Mouse (Mus musculus) MEL (cell line): ENCODE results near the gene Ryr2. TPM values are rescaled to one million over a fixed set of nuclear protein-coding genes. Genes with fewer than 3 reads are reported as not detected.

Source experiments
- DNase-seq: peaks from one replicate; pipeline ENCODE4 v3.0.0; 2011; ENCODE audit warnings: low read depth, low spot score
- H3K27ac ChIP-seq: 2 replicates; pipeline ENCODE4 v1.5.1; 2012; ENCODE audit warnings: low read depth, mild to moderate bottlenecking, control low read depth, low read length, moderate library complexity; ENCODE audit not compliant: control insufficient read depth
- H3K27me3 ChIP-seq, 2 experiments: fragments of 150-350 bp in 1 of 2; sonication (generic) in 1 of 2; 2 replicates each; pipeline ENCODE4 v1.6.1; 2012; ENCODE audit warnings: low read length in 2 of 2, mild to moderate bottlenecking in 2 of 2, improper control_type of control experiment in 1 of 2, moderate library complexity in 1 of 2; ENCODE audit not compliant: insufficient read depth in 2 of 2, control insufficient read depth in 1 of 2
- H3K36me3 ChIP-seq, 2 experiments: 2 replicates each; pipeline ENCODE4 v1.6.1; 2012 to 2014; ENCODE audit warnings: low read length in 2 of 2, improper control_type of control experiment in 1 of 2, inconsistent platforms in 1 of 2, mild to moderate bottlenecking in 1 of 2; ENCODE audit not compliant: insufficient read depth in 2 of 2, control insufficient read depth in 1 of 2
- H3K4me1 ChIP-seq, 2 experiments: fragments of 150-350 bp in 1 of 2; sonication (generic) in 1 of 2; 2 replicates each; pipeline ENCODE4 v1.6.1; 2012; ENCODE audit warnings: low read length in 2 of 2, improper control_type of control experiment in 1 of 2, mild to moderate bottlenecking in 1 of 2; ENCODE audit not compliant: insufficient read depth in 2 of 2, control insufficient read depth in 1 of 2
- H3K4me3 ChIP-seq, 2 experiments: fragments of 150-350 bp in 1 of 2; sonication (generic) in 1 of 2; 2 replicates each; pipeline ENCODE4 v1.5.1; 2012; ENCODE audit warnings: low read depth in 2 of 2, low read length in 2 of 2, mild to moderate bottlenecking in 2 of 2, moderate library complexity in 2 of 2, control low read depth in 1 of 2, improper control_type of control experiment in 1 of 2; ENCODE audit not compliant: control insufficient read depth in 1 of 2, insufficient read depth in 1 of 2
- H3K79me2 ChIP-seq: 2 replicates; pipeline ENCODE4 v1.6.1; 2012; ENCODE audit warnings: mild to moderate bottlenecking, low read length, moderate library complexity; ENCODE audit not compliant: control insufficient read depth, poor library complexity, insufficient read depth
- H3K9ac ChIP-seq: 2 replicates; pipeline ENCODE4 v1.6.1; 2012; ENCODE audit warnings: low read depth, mild to moderate bottlenecking, control low read depth, low read length, moderate library complexity; ENCODE audit not compliant: control insufficient read depth, poor library complexity, severe bottlenecking
- H3K9me3 ChIP-seq: fragments of 150-350 bp; sonication (generic); replicated peaks from 2 replicates; pipeline ENCODE4 v1.6.1; 2012; ENCODE audit warnings: mild to moderate bottlenecking, low read length, improper control_type of control experiment, moderate library complexity; ENCODE audit not compliant: insufficient read depth
- BHLHE40 ChIP-seq: IDR thresholded peaks from 2 replicates; pipeline ENCODE4 v1.6.1; 2012; ENCODE audit warnings: low read depth, mild to moderate bottlenecking, inconsistent platforms, low read length, improper control_type of control experiment, borderline replicate concordance
- CHD2 ChIP-seq: IDR thresholded peaks from 2 replicates; pipeline ENCODE4 v1.6.1; 2011; ENCODE audit warnings: low read length, improper control_type of control experiment
- HCFC1 ChIP-seq: IDR thresholded peaks from 2 replicates; pipeline ENCODE4 v1.6.1; 2012; ENCODE audit warnings: low read depth, mild to moderate bottlenecking, inconsistent platforms, low read length, improper control_type of control experiment, moderate library complexity
- JUND ChIP-seq: IDR thresholded peaks from 2 replicates; pipeline ENCODE4 v1.6.1; 2011; ENCODE audit warnings: low read depth, mild to moderate bottlenecking, improper control_type of control experiment, low read length
- MAX ChIP-seq: IDR thresholded peaks from 2 replicates; pipeline ENCODE4 v1.6.1; 2011; ENCODE audit warnings: low read length, improper control_type of control experiment
- MAZ ChIP-seq: IDR thresholded peaks from 2 replicates; pipeline ENCODE4 v1.6.1; 2012; ENCODE audit warnings: low read depth, mild to moderate bottlenecking, inconsistent platforms, low read length, improper control_type of control experiment
- MEF2A ChIP-seq: IDR thresholded peaks from 2 replicates; pipeline ENCODE4 v1.6.1; 2014; ENCODE audit warnings: low read depth, mild to moderate bottlenecking, inconsistent platforms, low read length, improper control_type of control experiment; ENCODE audit not compliant: poor library complexity, insufficient replicate concordance, severe bottlenecking; ENCODE audit errors: extremely low read depth
- MXI1 ChIP-seq: IDR thresholded peaks from 2 replicates; pipeline ENCODE4 v1.6.1; 2011; ENCODE audit warnings: mild to moderate bottlenecking, low read depth, low read length, improper control_type of control experiment
- NELFE ChIP-seq: IDR thresholded peaks from 2 replicates; pipeline ENCODE4 v1.6.1; 2011; ENCODE audit warnings: low read depth, low read length, improper control_type of control experiment
- POLR2A ChIP-seq, 2 experiments: IDR thresholded peaks; 2 replicates each; pipeline ENCODE4 v1.6.1; 2011 to 2012; ENCODE audit warnings: low read length in 2 of 2, mild to moderate bottlenecking in 2 of 2, control low read depth in 1 of 2, improper control_type of control experiment in 1 of 2, low read depth in 1 of 2, moderate library complexity in 1 of 2; ENCODE audit not compliant: control insufficient read depth in 1 of 2, insufficient read depth in 1 of 2, poor library complexity in 1 of 2
- POLR2AphosphoS2 ChIP-seq: IDR thresholded peaks from 2 replicates; pipeline ENCODE4 v1.6.1; 2011; ENCODE audit warnings: low read length, improper control_type of control experiment
- RAD21 ChIP-seq: IDR thresholded peaks from 2 replicates; pipeline ENCODE4 v1.6.1; 2011; ENCODE audit warnings: mild to moderate bottlenecking, low read depth, low read length, improper control_type of control experiment
- RCOR1 ChIP-seq: IDR thresholded peaks from 2 replicates; pipeline ENCODE4 v1.6.1; 2012; ENCODE audit warnings: low read depth, mild to moderate bottlenecking, inconsistent platforms, low read length, improper control_type of control experiment
- SIN3A ChIP-seq: IDR thresholded peaks from 2 replicates; pipeline ENCODE4 v1.6.1; 2012; ENCODE audit warnings: low read length, improper control_type of control experiment, inconsistent platforms
- UBTF ChIP-seq: IDR thresholded peaks from 2 replicates; pipeline ENCODE4 v1.6.1; 2012; ENCODE audit warnings: low read depth, mild to moderate bottlenecking, inconsistent platforms, low read length, improper control_type of control experiment, moderate library complexity, borderline replicate concordance; ENCODE audit not compliant: insufficient read depth
- USF1 ChIP-seq: IDR thresholded peaks from 2 replicates; pipeline ENCODE4 v1.6.1; 2014; ENCODE audit warnings: low read depth, mild to moderate bottlenecking, inconsistent platforms, low read length, improper control_type of control experiment, moderate library complexity
- ZC3H11A ChIP-seq: IDR thresholded peaks from 2 replicates; pipeline ENCODE4 v1.6.1; 2012; ENCODE audit warnings: low read depth, mild to moderate bottlenecking, inconsistent platforms, low read length, improper control_type of control experiment
- ZNF384 ChIP-seq: IDR thresholded peaks from 2 replicates; pipeline ENCODE4 v1.6.1; 2012; ENCODE audit warnings: low read depth, mild to moderate bottlenecking, inconsistent platforms, low read length, improper control_type of control experiment
- polyA plus RNA-seq, 2 experiments: library from polyadenylated mRNA; stranded (reverse) in 1 of 2; unstranded in 1 of 2; fragments of >175 nt in 1 of 2; fragments of >200 nt in 1 of 2; gene quantifications; 2 replicates each; pipeline versions ENCODE4 v1.2.1 to v1.2.4; 2012; ENCODE audit warnings: low replicate concordance in 2 of 2, low read depth in 1 of 2; ENCODE audit not compliant: insufficient read length in 2 of 2, insufficient read depth in 1 of 2, missing spikeins in 1 of 2
- total RNA-seq: library from RNA; depleted of rRNA; stranded (reverse); fragments of 300-350 nt; gene quantifications from 2 replicates; pipeline ENCODE4 v1.2.3, GENCODE M21; 2012

Ryr2 gene
- total and polyA plus RNA-seq, 3 experiments = 0.04 TPM; not detected in 2

- no peak overlapping the region for H3K27ac ChIP-seq
Measured at GRCm38 (mm10) chr13:11792536-11792935, 314.2 kb downstream of the Ryr2 start.

DNA sequence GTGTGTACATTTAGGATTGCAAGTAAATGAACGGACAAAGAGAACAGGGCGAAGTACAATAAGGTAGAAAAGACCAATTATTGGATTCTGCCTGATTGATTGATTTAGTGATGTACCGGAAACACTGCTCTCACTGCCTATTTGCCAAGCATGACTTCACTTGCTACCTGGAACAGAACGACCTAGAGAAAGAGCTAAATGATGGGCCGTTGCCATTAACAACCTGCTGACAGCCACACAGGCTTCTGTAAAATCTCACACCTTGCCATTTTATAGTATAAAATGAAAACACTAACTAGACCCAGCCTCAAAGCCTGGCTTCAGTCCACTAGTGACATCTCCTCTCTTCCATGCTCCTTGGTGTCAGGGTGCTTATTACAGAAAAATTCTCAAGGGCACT, 316.2 kb downstream of the Ryr2 start:
- H3K4me1 ChIP-seq = no peaks in the 10 kb centered on the region
- no peak for DNase-seq
- no peak overlapping the region for H3K4me3 ChIP-seq
- H3K9ac ChIP-seq = no peak overlapping the region
- H3K27ac ChIP-seq = no peak overlapping the region
- no peak for TF ChIP-seq USF1
- TF ChIP-seq POLR2A (IDR thresholded peaks at IDR 0.05; ENCODE audit: control insufficient read depth in 1 of 2, insufficient read depth in 1 of 2, low read depth in 1 of 2, low read length in 2 of 2, poor library complexity in 1 of 2) = no peak
- TF ChIP-seq HCFC1 = no peak
- TF ChIP-seq ZC3H11A = no peak
- TF ChIP-seq NELFE = no peak
- no peak for TF ChIP-seq RCOR1
- no peak for TF ChIP-seq MAZ
- TF ChIP-seq JUND = no peak
- TF ChIP-seq BHLHE40 = no peak
- TF ChIP-seq MAX = no peak
- TF ChIP-seq CHD2 = no peak
- TF ChIP-seq RAD21 = no peak
- no peak for TF ChIP-seq MXI1
- no peak for TF ChIP-seq POLR2AphosphoS2
- H3K79me2 ChIP-seq = no peaks in the 10 kb centered on the region
- H3K9me3 ChIP-seq = no peaks in the 10 kb centered on the region
- no peaks in the 10 kb centered on the region for H3K27me3 ChIP-seq
- no peaks in the 10 kb centered on the region for H3K36me3 ChIP-seq

More at GRCm38 (mm10) chr13:11792536-11792935, 314.2 kb downstream of the Ryr2 start:
- H3K79me2 ChIP-seq = no peaks in the 10 kb centered on the region
- TF ChIP-seq SIN3A = no peak
- TF ChIP-seq MEF2A = no peak
- no peak for TF ChIP-seq ZNF384
- TF ChIP-seq UBTF = no peak
- TF ChIP-seq RCOR1 = no peak
- no peak for TF ChIP-seq MXI1
- TF ChIP-seq, all 39 proteins: peak for 0
- Histone ChIP-seq H3K9ac (no peak overlapping the region), H3K36me3 (no peaks in the 10 kb centered on the region), H3K4me1 (no peaks in the 10 kb centered on the region), H3K27me3 (no peaks in the 10 kb centered on the region), H3K4me3 (no peak overlapping the region), H3K9me3 (no peaks in the 10 kb centered on the region)
- no peak for DNase-seq
